Mouse (Mus musculus) small intestine, adult 2 months (tissue): ENCODE results near the gene Wdr95. TPM values are rescaled to one million over a fixed set of nuclear protein-coding genes. Genes with fewer than 3 reads are reported as not detected.

Experiments used
- H3K27ac ChIP-seq: fragments of 200-500 bp; 2 replicates; pipeline ENCODE4 v1.5.1; 2012; ENCODE audit warnings: low read depth, low read length, control low read depth, inconsistent platforms; ENCODE audit not compliant: insufficient read depth
- H3K27me3 ChIP-seq: fragments of 200-500 bp; 2 replicates; pipeline ENCODE4 v1.6.1; 2012; ENCODE audit warnings: mild to moderate bottlenecking, moderate library complexity, low read length, inconsistent platforms; ENCODE audit not compliant: control insufficient read depth, insufficient read depth
- H3K36me3 ChIP-seq: fragments of 200-500 bp; 2 replicates; pipeline ENCODE4 v1.6.1; 2012; ENCODE audit warnings: mild to moderate bottlenecking, low read length, control low read depth, inconsistent platforms; ENCODE audit not compliant: control insufficient read depth, insufficient read depth
- H3K4me1 ChIP-seq: fragments of 200-500 bp; 2 replicates; pipeline ENCODE4 v1.6.1; 2012; ENCODE audit warnings: low read length, inconsistent platforms, mixed read lengths; ENCODE audit not compliant: control insufficient read depth, insufficient read depth, insufficient read length
- H3K4me3 ChIP-seq: fragments of 200-500 bp; 2 replicates; pipeline ENCODE4 v1.5.1; 2012; ENCODE audit warnings: low read depth, mild to moderate bottlenecking, control low read depth, inconsistent platforms, low read length, moderate library complexity
- CTCF ChIP-seq: fragments of 200-500 bp; IDR thresholded peaks from 2 replicates; pipeline ENCODE4 v1.5.1; 2012; ENCODE audit warnings: low read depth, mild to moderate bottlenecking, control low read depth, inconsistent platforms, low read length, moderate library complexity, mixed read lengths; ENCODE audit not compliant: insufficient replicate concordance, insufficient read length; ENCODE audit errors: extremely low read depth
- POLR2A ChIP-seq: fragments of 200-500 bp; IDR thresholded peaks from 2 replicates; pipeline ENCODE4 v1.6.1; 2012; ENCODE audit warnings: low read depth, mild to moderate bottlenecking, control low read depth, inconsistent platforms, low read length, moderate library complexity
- WGBS: fragments of 180-500 bp; shearing (Covaris S2); methylation state at CpG from one replicate; pipeline ENCODE4 v1.1.7; 2018; 5-methylcytosine and 5-hydroxymethylcytosine counted together
- polyA plus RNA-seq: library from polyadenylated mRNA; depleted of rRNA; stranded (reverse); fragments of >200 nt; gene quantifications from 2 replicates; pipeline ENCODE4 v1.2.3, GENCODE M21; 2012

The Wdr95 gene
- polyA plus RNA-seq, 1 experiment: not detected

- 64% methylated on average over 10 of the region's 10 CpGs for WGBS
- TF ChIP-seq POLR2A (no peak), CTCF (no peak)
- H3K4me1 ChIP-seq: no peaks in the 10 kb centered on the region
- H3K36me3 ChIP-seq: peaks cover 13% of the 10 kb centered on the region
- H3K4me3 ChIP-seq: no peak overlapping the region
- no peaks in the 10 kb centered on the region for H3K27me3 ChIP-seq
- H3K27ac ChIP-seq: no peak overlapping the region
Observed at GRCm38 (mm10) chr5:149612740-149613139, 84.3 kb downstream of the Wdr95 start.

- Histone ChIP-seq H3K4me3 (no peak overlapping the region), H3K27me3 (no peaks in the 10 kb centered on the region), H3K36me3 (peaks cover 41% of the 10 kb centered on the region), H3K27ac (no peak overlapping the region), H3K4me1 (no peaks in the 10 kb centered on the region)
- TF ChIP-seq POLR2A: no peak
- TF ChIP-seq CTCF: no peak
- 32% methylated on average over 1 of the region's 1 CpGs for WGBS
Observed at GRCm38 (mm10) chr5:149616138-149616537, 87.7 kb downstream of the Wdr95 start.

- Histone ChIP-seq H3K36me3 (peaks cover 47% of the 10 kb centered on the region), H3K4me1 (no peaks in the 10 kb centered on the region), H3K27ac (no peak overlapping the region), H3K27me3 (no peaks in the 10 kb centered on the region), H3K4me3 (no peak overlapping the region)
- WGBS: 86% methylated on average over 10 of the region's 10 CpGs
- TF ChIP-seq POLR2A (no peak), CTCF (no peak)
Observed at GRCm38 (mm10) chr5:149616817-149617216, 88.3 kb downstream of the Wdr95 start.

- no peak overlapping the region for H3K27ac ChIP-seq
- peaks cover 54% of the 10 kb centered on the region for H3K36me3 ChIP-seq
- 84% methylated on average over 6 of the region's 6 CpGs for WGBS
Observed at GRCm38 (mm10) chr5:149617776-149618425, 89.4 kb downstream of the Wdr95 start.

GRCm38 (mm10) chr5:149622152-149622551, 93.7 kb downstream of the Wdr95 start:
- H3K27ac ChIP-seq: no peak overlapping the region
- no peaks in the 10 kb centered on the region for H3K27me3 ChIP-seq
- H3K36me3 ChIP-seq: peaks cover 72% of the 10 kb centered on the region
- WGBS: 73% methylated on average over 7 of the region's 7 CpGs
- TF ChIP-seq CTCF: no peak
- no peaks in the 10 kb centered on the region for H3K4me1 ChIP-seq
- H3K4me3 ChIP-seq: no peak overlapping the region

More at GRCm38 (mm10) chr5:149617776-149618425, 89.4 kb downstream of the Wdr95 start:
- TF ChIP-seq POLR2A (no peak), CTCF (no peak)
- H3K4me1 ChIP-seq: no peaks in the 10 kb centered on the region
- no peak overlapping the region for H3K4me3 ChIP-seq
- H3K27me3 ChIP-seq: no peaks in the 10 kb centered on the region

- TF ChIP-seq CTCF: no peak
- no peak for TF ChIP-seq POLR2A
- no peaks in the 10 kb centered on the region for H3K27me3 ChIP-seq
- WGBS: 33% methylated on average over 6 of the region's 6 CpGs
- H3K27ac ChIP-seq: no peak overlapping the region
- H3K4me3 ChIP-seq: no peak overlapping the region
- no peaks in the 10 kb centered on the region for H3K4me1 ChIP-seq
- peaks cover 73% of the 10 kb centered on the region for H3K36me3 ChIP-seq
Observed at GRCm38 (mm10) chr5:149622644-149623043, 94.2 kb downstream of the Wdr95 start.

GRCm38 (mm10) chr5:149623815-149624675, 95.6 kb downstream of the Wdr95 start:
- Histone ChIP-seq H3K27me3 (no peaks in the 10 kb centered on the region), H3K27ac (no peak overlapping the region), H3K4me1 (no peaks in the 10 kb centered on the region), H3K4me3 (no peak overlapping the region), H3K36me3 (peaks cover 71% of the 10 kb centered on the region)
- TF ChIP-seq POLR2A: no peak
- no peak for TF ChIP-seq CTCF
- WGBS: 78% methylated on average over 8 of the region's 8 CpGs
